Mouse (Mus musculus) lung, adult 2 months (tissue): ENCODE measurements around the gene Oaf. TPM values are rescaled to one million over a fixed set of nuclear protein-coding genes. Genes with fewer than 3 reads are reported as not detected.

Experiments
- DNase-seq: peaks from one replicate; pipeline ENCODE4 v3.0.0; 2022
- H3K4me1 ChIP-seq: fragments of 200-500 bp; 2 replicates; pipeline ENCODE4 v1.6.1; 2011; ENCODE audit warnings: low read length; ENCODE audit not compliant: control insufficient read depth, insufficient read depth
- H3K4me3 ChIP-seq: fragments of 200-500 bp; replicated peaks from 2 replicates; pipeline ENCODE3; 2011; ENCODE audit warnings: low read depth, mild to moderate bottlenecking, control low read depth, low read length; ENCODE audit errors: extremely low read depth
- CTCF ChIP-seq: fragments of 200-500 bp; IDR thresholded peaks from 2 replicates; pipeline ENCODE4 v1.5.1; 2011; ENCODE audit warnings: mild to moderate bottlenecking, low read length, control low read depth; ENCODE audit not compliant: insufficient read depth
- POLR2A ChIP-seq: fragments of 200-500 bp; IDR thresholded peaks from 2 replicates; pipeline ENCODE4 v1.6.1; 2011; ENCODE audit warnings: low read depth, mild to moderate bottlenecking, control low read depth, low read length, borderline replicate concordance; ENCODE audit errors: extremely low read depth
- WGBS: fragments of 180-500 bp; shearing (Covaris S2); methylation state at CpG from one replicate; pipeline ENCODE4 v1.1.7; 2018; 5-methylcytosine and 5-hydroxymethylcytosine counted together
- polyA plus RNA-seq: library from polyadenylated mRNA; depleted of rRNA; stranded (reverse); fragments of >200 nt; gene quantifications from 2 replicates; pipeline ENCODE4 v1.2.3, GENCODE M21; 2012; rRNA removed

Oaf gene
- polyA plus RNA-seq, 1 experiment = 10.1 TPM

- 9% methylated on average over 13 of the region's 13 CpGs for WGBS
- no peak for DNase-seq
- no peak for TF ChIP-seq CTCF
- no peak for TF ChIP-seq POLR2A
- Histone ChIP-seq H3K4me3 (no peak within 1 kb of the TSS), H3K4me1 (no peaks in the 10 kb centered on the region; the same call in 1 of the 2 replicates)
These were observed 29.5 kb downstream of the Oaf start, which contains the start of gene Pou2f3 for GRCm38 (mm10) chr9:43210190-43210682. Gene Pou2f3 (minus strand): TSS chr9:43210369.

GRCm38 (mm10) chr9:43206022-43206390 is 33.7 kb downstream of the Oaf start:
- Histone ChIP-seq H3K4me3 (no peak overlapping the region), H3K4me1 (no peaks in the 10 kb centered on the region; the same call in 1 of the 2 replicates)
- TF ChIP-seq CTCF (no peak), POLR2A (no peak)
- no peak for DNase-seq
- 4% methylated on average over 15 of the region's 15 CpGs for WGBS

- Histone ChIP-seq H3K4me1 (no peaks in the 10 kb centered on the region; the same call in 1 of the 2 replicates), H3K4me3 (no peak overlapping the region)
- WGBS = 4% methylated on average over 40 of the region's 41 CpGs
- no peak for DNase-seq
- no peak for TF ChIP-seq CTCF
- TF ChIP-seq POLR2A = no peak
These were observed 34.2 kb downstream of the Oaf start for GRCm38 (mm10) chr9:43205343-43206021.

GRCm38 (mm10) chr9:43200212-43200611 is 39.5 kb downstream of the Oaf start:
- 21% methylated on average over 5 of the region's 5 CpGs for WGBS
- no peak for TF ChIP-seq CTCF
- TF ChIP-seq POLR2A = no peak
- DNase-seq = no peak
- Histone ChIP-seq H3K4me3 (no peak overlapping the region), H3K4me1 (no peaks in the 10 kb centered on the region)

GRCm38 (mm10) chr9:43194001-43194400 is 45.7 kb downstream of the Oaf start:
- TF ChIP-seq CTCF (no peak), POLR2A (no peak)
- H3K4me3 ChIP-seq = no peak overlapping the region
- no peak for DNase-seq
- 35% methylated on average over 9 of the region's 9 CpGs for WGBS
- H3K4me1 ChIP-seq = no peaks in the 10 kb centered on the region

- 44% methylated on average over 4 of the region's 4 CpGs for WGBS
- TF ChIP-seq POLR2A (no peak), CTCF (no peak)
- DNase-seq = no peak
- Histone ChIP-seq H3K4me1 (no peaks in the 10 kb centered on the region), H3K4me3 (no peak overlapping the region)
These were observed 48.1 kb downstream of the Oaf start for GRCm38 (mm10) chr9:43191561-43191960.

GRCm38 (mm10) chr9:43189021-43189356 is 50.7 kb downstream of the Oaf start:
- WGBS = 66% methylated on average over 3 of the region's 3 CpGs
- no peak for TF ChIP-seq POLR2A
- TF ChIP-seq CTCF = no peak
- H3K4me3 ChIP-seq = no peak overlapping the region
- no peaks in the 10 kb centered on the region for H3K4me1 ChIP-seq
- no peak for DNase-seq

GRCm38 (mm10) chr9:43188309-43189020 is 51.2 kb downstream of the Oaf start:
- no peaks in the 10 kb centered on the region for H3K4me1 ChIP-seq
- no peak for DNase-seq
- WGBS = 77% methylated on average over 12 of the region's 12 CpGs
- TF ChIP-seq POLR2A (no peak), CTCF (no peak)
- no peak overlapping the region for H3K4me3 ChIP-seq

GRCm38 (mm10) chr9:43179614-43180013 is 60.1 kb downstream of the Oaf start:
- TF ChIP-seq CTCF (no peak), POLR2A (no peak)
- DNase-seq = no peak
- no peak overlapping the region for H3K4me3 ChIP-seq
- no peaks in the 10 kb centered on the region for H3K4me1 ChIP-seq
- 29% methylated on average over 5 of the region's 5 CpGs for WGBS

- 63% methylated on average over 7 of the region's 7 CpGs for WGBS
- H3K4me3 ChIP-seq = no peak overlapping the region
- TF ChIP-seq POLR2A = no peak
- TF ChIP-seq CTCF = no peak
- no peak for DNase-seq
- H3K4me1 ChIP-seq = no peaks in the 10 kb centered on the region
These were observed 61.5 kb downstream of the Oaf start for GRCm38 (mm10) chr9:43178172-43178571.

Other genes starting within 250 kb of the Oaf start
- gene Arhgef12, start 132.7 kb downstream of the Oaf start, polyA plus RNA-seq = 46.2 and 62.4 TPM in 2 replicates
- gene Tmem136, start 123.3 kb downstream of the Oaf start, polyA plus RNA-seq = 1.8 and 7.4 TPM in 2 replicates
- gene Pou2f3, start 29.5 kb downstream of the Oaf start, polyA plus RNA-seq = 0.07 and 0.46 TPM in 2 replicates
- gene Trim29, start 70.9 kb upstream of the Oaf start, polyA plus RNA-seq = 6.1 and 25.1 TPM in 2 replicates